Mouse (Mus musculus) megakaryocyte progenitor cell, adult 5-6 weeks (primary cell): Measurements from ENCODE around the gene Cfap161. TPM values are rescaled to one million over a fixed set of nuclear protein-coding genes. Genes with fewer than 3 reads are reported as not detected.

Experiments
- ATAC-seq: replicated peaks from 2 replicates; pipeline ENCODE4 v1.8.0; 2016; ENCODE audit warnings: mild to moderate bottlenecking, moderate TSS enrichment, inconsistent platforms; ENCODE audit not compliant: poor library complexity
- total RNA-seq, 2 experiments: library from RNA; stranded (forward) in 1 of 2; stranded (reverse) in 1 of 2; fragments of 157-497, 149-512 nt in 1 of 2; fragments of 200-1000 nt in 1 of 2; gene quantifications; 2 replicates each; pipeline versions ENCODE4 v1.2.3 to v1.2.4; 2015 to 2017

Cfap161 gene
- not detected in 2 replicates for total RNA-seq (2015)
- not detected in 2 replicates for total RNA-seq (2017)

GRCm38 (mm10) chr7:83794705-83795104 is at the start of gene Cfap161:
Cfap161 (minus strand) TSS chr7:83794880.
- ATAC-seq: 0 out of 2 replicates have a peak, but pooled peaks have one; percentile 34

- no peak for ATAC-seq
Observed at GRCm38 (mm10) chr7:83842486-83843259, 48.0 kb upstream of the Cfap161 start.

- no peak for ATAC-seq
Observed at GRCm38 (mm10) chr7:83840076-83840475, 45.4 kb upstream of the Cfap161 start.

GRCm38 (mm10) chr7:83838525-83839224 is 44.0 kb upstream of the Cfap161 start:
- ATAC-seq: no peak

GRCm38 (mm10) chr7:83829355-83829754 is 34.7 kb upstream of the Cfap161 start:
- no peak for ATAC-seq

GRCm38 (mm10) chr7:83827402-83828076 is 32.9 kb upstream of the Cfap161 start:
- no peak for ATAC-seq

GRCm38 (mm10) chr7:83826808-83827207 is 32.1 kb upstream of the Cfap161 start:
- no peak for ATAC-seq

GRCm38 (mm10) chr7:83821951-83822350 is 27.3 kb upstream of the Cfap161 start:
- ATAC-seq: no peak

GRCm38 (mm10) chr7:83816886-83817285 is 22.2 kb upstream of the Cfap161 start:
- ATAC-seq: no peak

- no peak for ATAC-seq
Observed at GRCm38 (mm10) chr7:83815646-83816045, 21.0 kb upstream of the Cfap161 start.

- peak; percentile 32 for ATAC-seq
Observed at GRCm38 (mm10) chr7:83813993-83814392, 19.3 kb upstream of the Cfap161 start.

- ATAC-seq: no peak
Observed at GRCm38 (mm10) chr7:83813465-83813864, 18.8 kb upstream of the Cfap161 start.

- no peak for ATAC-seq
Observed at GRCm38 (mm10) chr7:83813016-83813415, 18.3 kb upstream of the Cfap161 start.

- no peak for ATAC-seq
Observed at GRCm38 (mm10) chr7:83812581-83812980, 17.9 kb upstream of the Cfap161 start.

GRCm38 (mm10) chr7:83811916-83812315 is 17.2 kb upstream of the Cfap161 start:
- no peak for ATAC-seq

- ATAC-seq: no peak
Observed at GRCm38 (mm10) chr7:83811461-83811860, 16.8 kb upstream of the Cfap161 start.

- ATAC-seq: peak; percentile 46
Observed at GRCm38 (mm10) chr7:83810141-83811100, 15.7 kb upstream of the Cfap161 start.

GRCm38 (mm10) chr7:83809715-83810114 is 15.0 kb upstream of the Cfap161 start:
- ATAC-seq: peak; percentile 87

- ATAC-seq: no peak
Observed at GRCm38 (mm10) chr7:83809060-83809459, 14.4 kb upstream of the Cfap161 start.

GRCm38 (mm10) chr7:83806934-83807333 is 12.3 kb upstream of the Cfap161 start:
- no peak for ATAC-seq
